Mouse (Mus musculus): ENCODE results near the gene Gm20662. TPM values are rescaled to one million over a fixed set of nuclear protein-coding genes. Genes with fewer than 3 reads are reported as not detected.
A peak's percentile ranks its signal among the peaks of the same experiment; 100 is the strongest.

Gm20662 gene
- polyA plus RNA-seq, 1 experiment from 2014 or later = not detected

- Histone ChIP-seq H3K36me3 (ENCODE audit: control insufficient read depth, insufficient read depth, low read length) (peaks cover 3% of the 10 kb centered on the region; the same call in 1 of the 2 replicates), H3K27ac (replicated peaks; ENCODE audit: low read depth, low read length) (no peak overlapping the region), H3K4me2 (ENCODE audit: low read length) (no peak overlapping the region), H3K4me3 (replicated peaks; ENCODE audit: low read depth, low read length) (no peak overlapping the region), H3K27me3 (ENCODE audit: control insufficient read depth, insufficient read depth, low read length) (no peaks in the 10 kb centered on the region), H3K4me1 (ENCODE audit: control insufficient read depth, insufficient read depth, low read length) (no peaks in the 10 kb centered on the region), H3K9ac (replicated peaks; ENCODE audit: low read length) (no peak overlapping the region), H3K9me3 (ENCODE audit: control insufficient read depth, low read length) (no peaks in the 10 kb centered on the region)
- ATAC-seq (ENCODE audit: low FRiP score, low TSS enrichment) (no peak), DNase-seq (no peak)
- 93% methylated on average over 7 of the region's 7 CpGs for WGBS
Observed at GRCm38 (mm10) chr9:107968531-107968930, 27.6 kb upstream of the Gm20662 start.

GRCm38 (mm10) chr9:107970311-107970710 is 25.8 kb upstream of the Gm20662 start:
- Histone ChIP-seq H3K27me3 (ENCODE audit: control insufficient read depth, insufficient read depth, low read length) (no peaks in the 10 kb centered on the region), H3K9ac (replicated peaks; ENCODE audit: low read length) (no peak overlapping the region), H3K4me1 (ENCODE audit: control insufficient read depth, insufficient read depth, low read length) (no peaks in the 10 kb centered on the region), H3K27ac (replicated peaks; ENCODE audit: low read depth, low read length) (no peak overlapping the region), H3K9me3 (ENCODE audit: control insufficient read depth, low read length) (no peaks in the 10 kb centered on the region), H3K4me2 (ENCODE audit: low read length) (no peak overlapping the region), H3K36me3 (ENCODE audit: control insufficient read depth, insufficient read depth, low read length) (peaks cover 3% of the 10 kb centered on the region; the same call in 1 of the 2 replicates), H3K4me3 (replicated peaks; ENCODE audit: low read depth, low read length) (no peak overlapping the region)
- no peak for DNase-seq
- WGBS = 90% methylated on average over 5 of the region's 5 CpGs
- no peak for ATAC-seq (ENCODE audit: low FRiP score, low TSS enrichment)

DNA sequence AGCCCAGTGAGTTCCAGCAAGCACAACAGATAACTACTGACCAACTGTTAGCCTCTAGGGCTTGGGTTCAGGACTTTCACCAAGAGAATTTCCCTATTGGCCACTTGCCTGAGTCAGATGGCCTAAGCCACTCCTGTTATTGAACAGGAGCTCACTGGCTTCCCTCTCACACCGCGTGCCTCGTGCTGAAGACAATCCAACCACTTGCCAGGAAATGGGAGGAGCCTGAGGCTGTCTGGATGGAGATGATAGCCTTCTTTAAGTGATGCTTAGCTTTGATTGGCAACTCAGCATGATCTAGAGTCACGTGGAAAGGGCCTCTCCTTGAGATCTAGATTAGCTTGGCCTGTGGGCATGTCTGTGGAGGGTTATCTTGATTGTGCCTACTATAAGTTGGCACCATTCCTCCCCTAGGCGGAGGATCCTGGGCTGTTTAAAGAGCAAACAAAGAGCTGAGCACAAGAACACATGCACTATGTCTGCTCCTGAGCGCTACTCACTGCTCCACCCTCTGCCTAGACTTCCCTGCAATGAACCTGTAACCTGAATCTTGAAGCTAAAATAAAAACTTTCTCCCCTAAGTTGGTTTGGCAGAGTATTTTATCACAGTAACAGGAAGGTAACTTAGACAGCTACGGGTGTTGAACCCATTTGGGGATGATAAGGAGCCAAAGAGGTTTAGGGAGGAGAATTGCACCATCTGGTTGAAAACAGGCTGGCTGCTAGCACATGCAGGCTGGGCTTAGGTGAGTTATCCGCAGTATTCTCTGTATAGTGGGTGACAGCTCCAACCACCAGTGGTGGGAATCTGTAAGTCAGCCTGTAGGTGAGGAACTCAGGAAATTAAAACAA is 24.2 kb upstream of the Gm20662 start:
- Histone ChIP-seq H3K4me1 (ENCODE audit: control insufficient read depth, insufficient read depth, low read length) (no peaks in the 10 kb centered on the region), H3K9me3 (ENCODE audit: control insufficient read depth, low read length) (no peaks in the 10 kb centered on the region), H3K9ac (replicated peaks; ENCODE audit: low read length) (no peak overlapping the region), H3K4me2 (ENCODE audit: low read length) (no peak overlapping the region), H3K36me3 (ENCODE audit: control insufficient read depth, insufficient read depth, low read length) (peaks cover 3% of the 10 kb centered on the region; the same call in 1 of the 2 replicates), H3K27ac (replicated peaks; ENCODE audit: low read depth, low read length) (no peak overlapping the region), H3K4me3 (replicated peaks; ENCODE audit: low read depth, low read length) (no peak overlapping the region), H3K27me3 (ENCODE audit: control insufficient read depth, insufficient read depth, low read length) (no peaks in the 10 kb centered on the region)
- no peak for DNase-seq
- WGBS = 85% methylated on average over 8 of the region's 8 CpGs
- ATAC-seq (ENCODE audit: low FRiP score, low TSS enrichment) = no peak

DNA sequence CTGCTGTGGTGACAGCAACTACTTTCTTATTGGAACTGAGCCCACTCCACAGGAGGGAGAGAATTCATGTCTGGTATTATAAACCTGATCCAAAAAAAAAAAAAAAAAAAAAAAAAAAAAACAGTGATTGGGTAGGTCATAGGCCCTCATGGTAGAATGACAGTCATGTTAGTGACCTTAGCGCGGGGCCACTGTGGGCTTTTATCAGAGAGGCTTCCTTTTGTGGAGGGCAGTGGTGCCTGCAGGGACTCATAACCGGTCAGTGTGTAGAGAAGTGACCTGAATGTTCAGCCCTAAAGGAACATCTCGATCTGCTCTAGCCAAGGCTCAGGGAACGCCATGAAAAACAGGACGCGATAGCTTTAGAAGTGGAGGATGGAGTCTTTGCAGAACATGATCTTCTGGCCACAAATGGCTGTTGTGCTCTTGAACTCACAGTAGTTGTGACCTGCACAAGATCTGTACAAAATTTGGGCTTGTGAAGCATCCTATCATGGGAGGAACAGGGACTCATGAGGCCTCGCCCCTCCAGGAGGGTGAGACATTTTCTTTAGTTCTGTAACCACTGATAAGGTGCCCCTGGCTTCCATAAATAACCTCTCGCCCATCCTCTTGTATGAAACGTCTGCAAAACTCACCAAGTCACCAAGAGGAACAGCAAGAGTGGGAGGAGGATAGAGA is 21.5 kb upstream of the Gm20662 start:
- Histone ChIP-seq H3K27me3 (ENCODE audit: control insufficient read depth, insufficient read depth, low read length) (no peaks in the 10 kb centered on the region), H3K4me1 (ENCODE audit: control insufficient read depth, insufficient read depth, low read length) (no peaks in the 10 kb centered on the region), H3K4me2 (ENCODE audit: low read length) (no peak overlapping the region), H3K36me3 (ENCODE audit: control insufficient read depth, insufficient read depth, low read length) (0 out of 2 replicates have a peak, but pooled peaks cover 3% of the 10 kb centered on the region), H3K9ac (replicated peaks; ENCODE audit: low read length) (no peak overlapping the region), H3K9me3 (ENCODE audit: control insufficient read depth, low read length) (no peaks in the 10 kb centered on the region), H3K4me3 (replicated peaks; ENCODE audit: low read depth, low read length) (no peak overlapping the region), H3K27ac (replicated peaks; ENCODE audit: low read depth, low read length) (no peak overlapping the region)
- ATAC-seq (ENCODE audit: low FRiP score, low TSS enrichment) (no peak), DNase-seq (no peak)
- WGBS = 84% methylated on average over 10 of the region's 10 CpGs

DNA sequence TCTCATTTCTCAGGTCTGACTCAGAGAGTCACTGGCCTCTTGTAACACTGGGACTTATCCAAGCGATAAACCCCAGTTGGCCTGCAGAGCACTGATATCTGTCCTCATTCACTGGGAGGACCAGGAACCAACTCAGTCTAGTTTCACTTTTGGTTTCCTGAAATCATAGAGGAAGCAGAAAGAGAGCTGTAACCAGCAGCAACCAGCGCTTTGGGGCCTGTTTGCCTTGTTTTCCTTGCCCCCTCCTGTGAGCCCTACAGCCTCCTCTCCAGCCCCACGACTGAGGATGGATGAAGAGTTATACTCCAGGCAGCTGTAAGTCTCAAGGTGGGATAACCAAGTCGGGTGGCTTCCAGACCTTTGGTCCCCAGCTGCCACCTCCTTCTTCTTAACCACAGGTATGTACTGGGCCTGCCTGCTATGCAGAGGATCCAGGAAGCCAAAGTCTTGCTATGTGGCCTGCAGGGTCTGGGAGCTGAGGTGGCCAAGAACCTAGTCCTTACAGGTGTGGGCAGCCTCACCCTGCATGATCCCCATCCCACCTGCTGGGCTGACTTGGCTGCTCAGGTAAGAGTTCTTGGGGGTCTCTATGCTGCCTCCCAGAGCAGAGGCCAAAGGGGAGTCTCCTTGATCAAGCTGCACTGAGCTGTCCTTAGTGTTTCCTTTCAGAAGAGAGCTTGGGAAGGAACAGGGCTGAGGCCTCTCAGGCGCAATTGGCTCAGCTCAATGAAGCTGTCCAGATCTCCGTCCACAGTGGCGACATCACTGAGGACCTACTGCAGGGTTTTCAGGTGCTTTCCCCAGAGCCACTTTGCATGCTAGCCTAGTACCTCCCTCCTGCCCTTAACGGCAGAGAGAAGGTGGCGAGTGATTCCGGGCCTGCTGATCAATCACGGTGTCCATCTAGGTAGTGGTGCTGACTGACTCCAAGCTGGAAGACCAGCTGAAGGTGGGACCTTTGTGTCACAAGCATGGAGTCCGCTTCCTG is 20.5 kb upstream of the Gm20662 start, which contains the start of gene Uba7:
TSS of gene Uba7 (plus strand) at position 107 of the 988 bp plus-strand sequence.
- Histone ChIP-seq H3K27ac (replicated peaks; ENCODE audit: low read depth, low read length) (no peak within 1 kb of the TSS), H3K9me3 (ENCODE audit: control insufficient read depth, low read length) (no peaks in the 10 kb centered on the region), H3K4me1 (ENCODE audit: control insufficient read depth, insufficient read depth, low read length) (no peaks in the 10 kb centered on the region), H3K36me3 (ENCODE audit: control insufficient read depth, insufficient read depth, low read length) (0 out of 2 replicates have a peak, but pooled peaks cover 2% of the 10 kb centered on the region), H3K27me3 (ENCODE audit: control insufficient read depth, insufficient read depth, low read length) (no peaks in the 10 kb centered on the region), H3K9ac (replicated peaks; ENCODE audit: low read length) (no peak within 1 kb of the TSS), H3K4me3 (replicated peaks; ENCODE audit: low read depth, low read length) (no peak within 1 kb of the TSS), H3K4me2 (ENCODE audit: low read length) (no peak within 1 kb of the TSS)
- DNase-seq = no peak
- WGBS = 78% methylated on average over 12 of the region's 12 CpGs
- ATAC-seq (ENCODE audit: low FRiP score, low TSS enrichment) = no peak

DNA sequence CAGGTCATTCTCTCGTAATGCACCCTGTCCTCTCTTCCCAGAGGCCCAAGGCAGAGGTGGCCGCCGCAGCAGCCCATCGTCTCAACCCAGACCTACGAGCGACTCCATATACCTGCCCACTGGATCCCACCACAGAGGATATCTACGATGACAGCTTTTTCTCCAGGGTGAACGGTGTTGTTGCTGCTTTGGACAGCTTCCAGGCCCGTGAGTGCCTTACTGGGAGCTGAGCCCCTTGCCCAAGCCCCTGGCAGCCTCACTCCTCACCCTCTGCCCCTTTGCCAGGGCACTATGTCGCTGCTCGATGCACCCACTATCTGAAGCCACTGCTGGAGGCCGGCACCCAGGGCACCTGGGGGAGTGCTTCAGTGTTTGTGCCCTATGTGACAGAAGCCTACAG is 17.3 kb upstream of the Gm20662 start:
- H3K4me2 ChIP-seq (ENCODE audit: low read length) = no peak overlapping the region
- no peaks in the 10 kb centered on the region for H3K4me1 ChIP-seq (ENCODE audit: control insufficient read depth, insufficient read depth, low read length)
- ATAC-seq (ENCODE audit: low FRiP score, low TSS enrichment) = no peak
- H3K27me3 ChIP-seq (ENCODE audit: control insufficient read depth, insufficient read depth, low read length) = peaks cover under 1% of the 10 kb centered on the region; the same call in 1 of the 2 replicates
- H3K9me3 ChIP-seq (ENCODE audit: control insufficient read depth, low read length) = no peaks in the 10 kb centered on the region
- WGBS = 91% methylated on average over 12 of the region's 12 CpGs
- no peak for DNase-seq
- no peak overlapping the region for H3K4me3 ChIP-seq (replicated peaks; ENCODE audit: low read depth, low read length)
- no peaks in the 10 kb centered on the region for H3K36me3 ChIP-seq (ENCODE audit: control insufficient read depth, insufficient read depth, low read length)
- no peak overlapping the region for H3K27ac ChIP-seq (replicated peaks; ENCODE audit: low read depth, low read length)
- H3K9ac ChIP-seq (replicated peaks; ENCODE audit: low read length) = no peak overlapping the region

- H3K27ac ChIP-seq (replicated peaks; ENCODE audit: low read depth, low read length) = peak overlapping the region; percentile 65
- H3K4me2 ChIP-seq (ENCODE audit: low read length) = no peak overlapping the region
- no peaks in the 10 kb centered on the region for H3K36me3 ChIP-seq (ENCODE audit: control insufficient read depth, insufficient read depth, low read length)
- DNase-seq (no peak), ATAC-seq (ENCODE audit: low FRiP score, low TSS enrichment) (no peak)
- H3K9me3 ChIP-seq (ENCODE audit: control insufficient read depth, low read length) = no peaks in the 10 kb centered on the region
- 0 out of 2 replicates have a peak, but pooled peaks cover 8% of the 10 kb centered on the region for H3K4me1 ChIP-seq (ENCODE audit: control insufficient read depth, insufficient read depth, low read length)
- H3K27me3 ChIP-seq (ENCODE audit: control insufficient read depth, insufficient read depth, low read length) = peaks cover 13% of the 10 kb centered on the region; the same call in 1 of the 2 replicates
- 67% methylated on average over 7 of the region's 7 CpGs for WGBS
- no peak overlapping the region; the same call in 1 of the 2 replicates for H3K9ac ChIP-seq (replicated peaks; ENCODE audit: low read length)
- H3K4me3 ChIP-seq (replicated peaks; ENCODE audit: low read depth, low read length) = no peak overlapping the region
Observed at GRCm38 (mm10) chr9:107981684-107982605, 14.2 kb upstream of the Gm20662 start.
